Comparison of ENCODE assay signal across 8 mouse cellular contexts in genomic region chr16:31592014-31592871, GRCm38 (mm10).
A peak's percentile ranks its signal among the peaks of the same experiment; 100 is the strongest.
DNase-seq lines count a peak whose midpoint lies in the region; ATAC-seq and TF ChIP-seq lines count a peak whose summit lies in the region.

No protein-coding gene starts in this region.

- intact Hi-C loops in left cerebral cortex, adult 2 months (cut with DNase I): no loop called here

- no peak for TF ChIP-seq CTCF in left cerebral cortex, adult 2 months (IDR thresholded peaks at IDR 0.05)

- H3K4me3 ChIP-seq in left cerebral cortex, adult 2 months: no peak overlapping the region

- no peak for ATAC-seq in megakaryocyte, adult 5-6 weeks (ENCODE audit: poor library complexity, severe bottlenecking)

- peak; percentile 67 for DNase-seq in R1 (ENCODE audit: low read depth, low spot score)
- peak; percentile 43 to 76 for DNase-seq in cerebellum, postnatal 4 days (ENCODE audit: low spot score in 2 of 2)
- peak; percentile 51 to 58 for DNase-seq in frontal cortex, postnatal 14 days (ENCODE audit: low spot score in 2 of 2)
- DNase-seq in hindlimb bud, embryonic 11.5 days (ENCODE audit: extremely low spot score, low read depth, low spot score): peak; percentile 71
- peak; percentile 52 to 66 for DNase-seq in left cerebral cortex, adult 2 months (ENCODE audit: extremely low spot score in 1 of 2, low spot score in 2 of 2)
- DNase-seq in lung, postnatal 4 days: peak; percentile 84 to 90
- DNase-seq in right cerebral cortex, postnatal 14 days: peak; percentile 65

- peak overlapping the region; percentile 80 for H3K27ac ChIP-seq in left cerebral cortex, adult 2 months
